Mouse (Mus musculus) spleen, adult 18-20 months (tissue): ENCODE data around the gene Ldhal6b.
"Not testable (repeated sequence)": the region's sequence is repeated elsewhere in the genome, so short reads cannot be mapped to it uniquely, and the experiment has no call there.

ENCODE experiments used
- DNase-seq, 2 experiments: peaks; one replicate each; pipeline ENCODE4 v3.0.0; 2022; ENCODE audit warnings: mixed read lengths in 2 of 2

Ldhal6b gene

DNA sequence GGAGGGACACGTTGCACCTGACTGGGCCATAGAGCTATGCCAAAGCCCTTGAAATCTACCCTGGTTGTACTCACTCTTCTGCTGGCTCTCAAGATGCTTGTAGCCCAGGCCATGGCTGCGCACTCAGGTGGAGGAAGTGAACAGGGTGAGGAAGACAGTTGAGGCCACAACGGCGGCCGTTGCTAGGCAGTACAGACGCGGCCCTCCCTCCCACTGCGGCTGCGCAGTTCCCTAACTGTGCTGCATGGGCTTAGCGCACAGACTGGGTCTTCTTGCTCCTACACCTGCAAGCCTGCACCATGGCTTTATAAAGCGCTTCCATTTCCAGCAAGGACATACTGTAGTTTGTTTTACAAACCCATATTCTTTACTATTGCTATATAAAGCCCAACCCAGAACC lies at the start of gene Ldhal6b:
TSS of gene Ldhal6b (minus strand) at position 223 of the 400 bp plus-strand sequence.
- DNase-seq: no peak

DNA sequence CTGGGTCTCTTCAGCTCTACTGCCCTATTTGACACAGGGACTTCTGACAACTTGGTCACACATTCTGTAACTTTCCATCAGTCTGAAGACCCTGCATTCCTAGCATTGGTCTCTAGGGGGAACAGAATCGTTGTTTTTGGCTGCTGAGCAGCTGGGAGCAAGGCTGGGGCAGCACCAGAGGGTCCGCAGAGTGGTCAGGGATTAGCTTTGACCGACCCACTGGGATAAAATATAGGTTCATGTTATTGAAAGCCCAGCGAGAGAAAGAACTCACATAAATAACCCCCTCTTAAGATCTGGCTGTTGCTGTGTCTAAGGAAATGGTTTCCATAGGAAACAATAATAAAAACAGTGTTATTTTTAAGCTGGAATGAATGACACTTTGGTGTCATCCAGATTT lies 48.6 kb upstream of the Ldhal6b start:
- DNase-seq: no peak

DNA sequence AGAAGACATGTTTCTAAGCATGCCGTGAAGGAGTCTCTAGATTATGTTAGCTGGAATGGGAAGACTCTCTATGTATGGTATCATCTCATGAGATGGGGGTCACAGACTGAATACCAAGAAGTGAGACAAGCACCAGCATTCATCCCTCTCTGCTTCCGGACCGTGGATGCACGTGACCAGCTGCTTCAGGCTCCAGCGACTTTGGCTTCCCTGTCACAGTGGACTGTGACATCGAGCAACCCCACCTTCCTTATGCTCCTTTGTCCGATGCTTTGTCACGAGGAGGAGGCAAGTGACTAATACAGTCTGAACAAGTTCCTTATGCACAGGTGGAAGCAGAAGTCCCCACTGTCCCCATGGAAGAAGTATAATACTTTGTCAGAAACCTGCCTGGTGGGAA lies 48.2 kb upstream of the Ldhal6b start:
- DNase-seq: no peak

DNA sequence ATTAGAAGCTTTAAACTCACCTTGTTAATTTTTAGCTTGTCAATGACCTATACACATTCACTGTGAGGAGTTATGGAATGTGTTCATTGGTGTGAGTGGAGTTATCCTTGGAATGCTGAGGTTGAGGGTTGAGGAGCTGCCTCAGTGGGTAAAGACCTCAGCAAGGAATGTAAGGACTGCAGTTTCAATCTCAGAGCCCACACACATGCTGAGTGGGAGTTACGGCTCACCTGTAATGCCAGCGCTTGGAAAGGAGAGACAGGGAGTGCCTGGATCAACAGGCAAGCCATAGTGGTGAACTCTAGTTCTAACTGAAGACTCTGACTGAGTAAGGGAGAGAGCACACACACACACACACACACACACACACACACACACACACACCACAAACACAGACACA lies 45.3 kb upstream of the Ldhal6b start:
- DNase-seq: no peak

DNA sequence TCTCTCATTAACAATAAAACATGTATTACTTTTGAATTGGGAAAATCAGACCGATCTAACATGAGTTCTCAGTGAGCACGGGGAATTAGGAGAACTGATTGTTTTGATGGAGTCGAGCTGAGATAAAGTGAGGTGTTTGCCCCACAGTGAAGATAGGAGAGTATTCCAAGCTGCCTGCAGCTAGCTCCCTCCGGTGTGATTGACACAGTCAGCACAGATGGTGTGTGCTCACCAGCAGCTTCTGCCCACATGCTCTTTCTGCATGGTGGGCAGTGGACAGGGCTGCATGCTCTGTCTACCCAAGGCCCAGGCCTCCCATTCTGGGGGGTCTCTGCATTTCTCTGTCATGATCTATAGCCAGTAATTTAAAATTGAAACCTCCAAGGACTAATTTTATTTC lies 35.1 kb upstream of the Ldhal6b start:
- DNase-seq: no peak

DNA sequence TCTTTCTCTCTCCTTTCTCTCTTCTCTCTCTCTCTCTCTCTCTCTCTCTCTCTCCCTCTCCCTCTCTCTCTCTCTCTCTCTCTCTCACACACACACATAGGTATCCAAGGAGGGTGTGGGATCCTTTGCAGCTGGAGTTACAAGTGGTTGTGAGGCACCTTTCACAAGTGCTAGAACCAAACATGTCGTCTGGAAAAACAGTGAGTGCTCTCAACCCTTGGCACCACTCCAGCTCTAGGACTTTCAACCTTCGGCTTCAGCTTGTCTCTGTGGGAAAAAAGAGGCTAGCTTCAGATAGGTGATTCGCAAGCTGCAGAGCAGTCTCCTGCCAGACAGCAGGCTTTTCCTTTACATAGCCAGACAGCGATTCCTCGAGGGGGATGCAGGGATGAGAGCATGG lies 25.2 kb upstream of the Ldhal6b start:
- DNase-seq: no peak

DNA sequence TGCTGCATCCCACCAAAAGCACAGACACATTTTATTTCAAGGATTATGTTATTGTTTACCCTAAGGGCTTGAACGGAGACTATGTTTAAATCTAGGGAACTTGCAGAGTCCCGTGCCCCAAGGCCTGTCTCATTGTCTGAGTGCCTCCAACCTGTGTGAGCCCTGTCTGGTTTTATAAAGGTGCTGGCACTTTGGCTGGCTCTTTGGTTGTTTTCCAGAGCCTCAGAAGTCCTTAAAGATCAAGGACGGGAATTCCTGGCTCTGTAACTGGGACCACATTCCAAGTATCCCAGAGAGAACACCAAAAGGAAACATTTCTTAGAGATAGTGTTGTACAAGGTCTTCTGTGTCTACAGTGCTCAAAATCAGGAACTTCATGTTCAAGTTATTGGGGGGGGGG lies 24.7 kb upstream of the Ldhal6b start:
- no peak for DNase-seq

DNA sequence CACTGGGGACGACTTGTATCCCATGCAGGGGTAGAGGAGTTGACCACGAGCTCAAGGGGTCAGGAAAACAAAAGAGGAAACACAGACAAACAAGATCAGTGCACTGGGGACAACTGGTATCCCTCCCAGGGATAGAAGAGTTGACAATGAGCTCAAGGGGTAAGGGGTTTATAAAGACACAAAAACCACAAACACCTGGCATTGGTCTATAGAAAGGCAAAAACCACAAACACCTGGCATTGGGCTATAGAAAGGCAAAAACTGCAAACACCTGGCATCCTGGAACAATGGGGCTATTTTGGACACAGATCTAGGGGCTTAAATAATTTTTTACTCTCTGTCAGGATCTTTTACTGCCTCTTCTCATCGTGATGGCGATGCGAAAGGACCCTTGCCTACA lies 23.8 kb upstream of the Ldhal6b start:
- DNase-seq: not testable (repeated sequence)

DNA sequence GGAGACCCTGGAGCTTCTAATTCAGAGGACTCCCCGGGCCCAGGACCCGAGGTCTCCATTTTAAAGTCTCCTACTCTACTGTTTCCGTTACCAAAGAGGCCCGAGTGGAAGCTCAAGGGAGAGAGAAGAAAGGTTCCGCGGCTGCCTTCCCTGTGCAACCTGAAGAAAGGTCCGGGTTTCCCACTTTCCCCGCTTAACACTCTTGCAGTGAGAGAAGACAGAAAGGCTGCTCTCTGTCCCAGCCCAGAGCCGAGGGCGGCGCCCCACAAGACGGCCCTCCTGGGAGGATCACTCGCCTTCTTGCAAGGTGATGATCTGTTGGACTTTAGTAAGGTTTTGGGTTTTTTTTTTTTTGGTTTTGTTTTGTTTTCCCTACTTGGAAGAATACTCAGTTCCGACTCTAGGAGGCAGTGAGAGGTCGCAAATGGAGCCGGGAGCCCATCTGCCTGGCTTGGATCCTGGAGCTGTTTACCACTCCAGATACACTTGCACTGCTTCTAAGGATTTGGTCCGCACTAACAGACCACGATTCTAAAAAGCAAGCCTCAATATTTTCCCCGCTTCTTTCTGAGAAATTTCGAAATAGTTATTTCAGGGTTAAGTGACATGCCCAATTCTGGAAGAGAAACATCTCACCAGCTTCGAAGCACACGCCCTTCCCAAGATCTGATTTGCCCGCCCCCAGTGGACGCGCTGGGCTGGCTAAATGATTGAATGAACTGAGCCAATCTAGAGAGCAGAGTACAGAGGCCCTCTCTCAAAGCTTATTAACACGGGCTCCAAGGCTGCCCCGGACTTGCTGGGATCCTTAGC lies 21.8 kb upstream of the Ldhal6b start, which contains the start of gene Tmem242:
TSS of gene Tmem242 (minus strand) at position 101 of the 813 bp plus-strand sequence.
- peak; percentile 60 to 81 for DNase-seq

DNA sequence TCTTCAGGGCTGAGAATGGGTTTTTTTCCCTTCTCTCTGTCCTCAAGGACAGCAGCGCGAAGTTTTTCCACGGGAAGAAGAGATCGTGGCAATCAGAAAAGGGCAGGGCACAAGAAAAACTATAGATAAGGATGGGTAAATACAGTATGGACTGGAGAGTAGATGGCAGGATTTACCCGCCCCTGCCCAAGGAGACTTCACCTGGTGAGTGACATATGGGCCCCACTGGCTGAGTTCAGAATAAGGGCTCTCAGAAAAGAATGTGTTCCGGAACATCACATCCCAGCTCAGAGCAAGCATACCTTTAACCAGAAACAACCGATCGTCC lies 21.2 kb upstream of the Ldhal6b start:
- DNase-seq: no peak

DNA sequence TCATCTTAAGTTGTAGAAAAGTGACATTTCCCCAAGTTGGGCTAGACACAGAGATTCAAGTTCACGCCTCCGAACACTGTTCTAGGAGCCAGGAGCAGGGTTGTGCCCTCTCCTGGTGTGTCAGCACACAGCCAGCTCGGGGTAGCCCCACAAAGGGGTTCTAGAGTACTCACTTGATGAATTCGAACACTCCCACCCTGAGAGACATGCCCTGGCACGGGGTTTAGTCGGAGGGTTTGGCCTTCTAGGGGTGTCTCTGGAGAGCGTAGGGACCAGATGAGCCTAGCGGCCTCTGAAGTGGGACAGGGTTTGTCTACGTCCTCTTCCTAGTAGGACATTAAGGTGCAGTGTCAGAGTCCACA lies 11.2 kb upstream of the Ldhal6b start:
- no peak for DNase-seq

DNA sequence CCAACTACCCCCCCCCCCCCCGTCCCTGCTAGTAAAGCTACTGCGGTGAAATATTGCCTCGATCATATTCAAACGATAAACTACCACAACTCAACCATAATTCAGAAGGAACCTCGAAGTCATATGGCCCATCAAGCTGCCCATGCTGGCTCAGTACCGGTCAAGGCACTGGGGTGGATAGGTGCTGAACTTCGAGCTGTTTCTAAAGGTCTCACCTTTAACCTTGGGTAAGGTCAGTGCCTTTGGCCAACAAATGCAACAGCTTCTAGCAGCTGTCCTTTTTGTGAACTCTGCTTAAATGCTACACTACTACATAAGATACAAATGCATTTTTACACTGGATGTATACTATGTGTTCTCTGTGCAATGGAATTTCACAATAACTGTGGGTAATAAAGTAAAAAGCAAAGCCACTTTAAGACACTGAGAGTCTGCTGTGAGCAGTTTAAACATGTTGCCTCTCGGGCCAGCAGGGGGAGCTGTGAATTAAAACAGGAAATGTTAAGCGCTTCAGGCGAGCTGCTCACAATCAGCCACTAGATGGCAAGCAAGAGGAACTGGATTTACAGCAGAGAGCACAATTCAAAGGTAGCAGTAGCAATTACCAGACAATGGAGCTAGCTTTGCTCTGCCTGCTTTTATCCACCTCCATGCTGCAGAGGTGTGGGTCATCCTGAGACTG lies 10.7 kb upstream of the Ldhal6b start:
- peak; percentile 73 to 93 for DNase-seq

DNA sequence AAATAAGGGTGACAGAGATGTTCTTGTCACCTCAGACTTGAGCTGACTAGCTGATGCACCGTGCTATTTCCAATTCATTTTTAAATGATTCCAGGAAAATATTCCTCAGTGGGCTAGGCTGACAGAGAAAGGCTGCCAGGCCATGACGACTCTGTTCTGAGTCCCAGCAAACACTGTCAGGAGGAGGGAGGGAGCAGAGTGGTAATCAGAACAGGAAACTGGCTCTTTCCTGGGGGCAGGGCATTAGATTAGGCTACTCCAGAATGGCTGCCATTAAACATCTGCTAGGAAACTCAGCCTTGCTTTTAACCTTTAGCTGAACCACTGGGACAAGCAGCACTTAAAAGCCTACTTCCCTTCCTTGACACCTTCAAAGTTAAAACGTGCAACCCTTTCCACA lies 6.6 kb upstream of the Ldhal6b start:
- no peak for DNase-seq

DNA sequence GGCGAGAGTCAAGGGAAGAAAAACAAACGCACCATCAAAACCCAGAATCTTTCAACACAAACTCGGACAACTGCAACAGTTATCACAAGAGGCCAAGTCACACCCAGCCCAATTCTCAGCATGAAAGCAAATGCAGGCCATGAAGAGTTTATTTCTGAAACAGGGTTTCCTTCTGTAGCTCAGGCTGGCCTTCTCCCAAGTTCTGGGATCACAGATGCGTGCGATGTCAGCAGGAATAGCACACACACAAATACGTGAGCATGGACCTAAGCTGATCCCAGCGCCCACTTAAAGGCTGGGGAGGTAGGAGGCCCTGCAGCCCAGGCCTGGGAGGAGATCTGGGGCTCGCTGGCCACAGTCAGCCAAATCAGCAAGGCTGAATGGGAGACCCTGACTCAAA lies 5.6 kb upstream of the Ldhal6b start:
- no peak for DNase-seq

DNA sequence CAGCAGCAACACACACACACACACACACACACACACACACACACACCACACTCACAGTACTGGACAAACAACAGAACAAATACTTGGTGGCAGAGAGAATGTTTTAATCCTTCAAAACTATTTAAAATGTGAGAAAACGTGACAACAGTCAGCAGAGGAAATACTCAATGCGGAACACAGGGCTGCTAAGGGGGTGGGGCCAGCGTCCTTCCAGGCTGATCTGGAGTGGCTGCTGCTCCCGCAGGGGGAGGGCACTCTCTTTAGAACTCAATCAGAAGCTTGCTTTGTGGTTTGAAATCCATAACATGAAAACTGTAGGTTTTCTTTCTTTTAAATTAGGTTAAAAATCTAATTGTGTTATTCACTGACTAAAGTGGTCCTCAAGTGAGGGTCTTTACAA lies 3.3 kb upstream of the Ldhal6b start:
- no peak for DNase-seq

DNA sequence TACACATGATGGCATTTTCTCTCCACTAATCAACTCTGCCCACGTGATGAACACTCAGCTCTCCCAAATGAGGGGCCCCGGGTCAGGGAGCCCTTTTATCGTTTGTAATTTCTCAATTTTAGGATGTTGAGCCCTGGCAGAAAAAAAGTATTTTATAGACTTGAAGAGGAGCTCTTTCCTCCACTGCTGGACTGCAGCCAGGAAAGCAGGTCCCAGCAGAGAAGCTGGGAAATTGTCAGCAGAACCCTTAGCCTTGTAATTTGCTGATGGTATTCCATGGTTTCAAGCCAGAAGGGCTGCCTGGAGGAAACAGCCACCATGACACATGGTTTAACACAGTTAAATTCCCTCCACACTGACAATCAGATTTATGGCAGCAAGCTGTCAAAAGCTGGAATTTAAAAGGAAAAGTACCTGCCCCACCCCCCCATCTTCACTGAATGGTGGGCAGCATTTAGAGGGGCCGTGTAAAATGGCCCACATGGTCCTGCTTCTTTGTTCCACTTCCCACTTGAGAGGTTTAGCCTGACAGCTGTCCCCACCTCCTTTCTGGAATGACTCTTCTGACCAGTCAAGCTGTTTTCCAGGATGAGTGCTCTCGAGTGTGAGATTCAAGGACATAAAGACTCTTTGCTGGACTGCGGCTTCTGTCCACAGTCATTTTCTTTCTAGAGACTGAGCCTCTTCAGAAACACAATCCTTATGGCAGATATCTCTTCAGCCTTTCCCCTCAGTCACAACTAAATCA lies 1.4 kb upstream of the Ldhal6b start:
- no peak for DNase-seq

DNA sequence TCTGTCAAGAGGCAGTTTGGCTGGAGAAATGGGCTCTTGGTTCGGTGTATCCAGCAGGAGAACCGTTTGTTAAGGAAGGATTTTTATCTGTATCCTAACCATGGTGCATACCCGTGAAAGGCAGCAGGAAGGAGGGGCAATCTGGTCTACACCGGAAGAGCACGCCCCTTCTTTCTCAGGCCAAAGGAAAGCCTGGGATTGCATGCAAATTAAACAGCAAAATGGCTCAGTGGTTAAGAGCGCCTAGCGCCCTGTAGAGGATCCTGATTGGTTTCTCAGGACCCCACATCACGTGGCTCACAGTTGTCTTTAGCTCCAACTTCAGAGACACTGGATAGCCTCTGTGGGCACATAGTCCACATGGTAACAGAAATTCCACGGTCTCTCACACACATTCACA lies 489 bp upstream of the Ldhal6b start:
- DNase-seq: no peak

DNA sequence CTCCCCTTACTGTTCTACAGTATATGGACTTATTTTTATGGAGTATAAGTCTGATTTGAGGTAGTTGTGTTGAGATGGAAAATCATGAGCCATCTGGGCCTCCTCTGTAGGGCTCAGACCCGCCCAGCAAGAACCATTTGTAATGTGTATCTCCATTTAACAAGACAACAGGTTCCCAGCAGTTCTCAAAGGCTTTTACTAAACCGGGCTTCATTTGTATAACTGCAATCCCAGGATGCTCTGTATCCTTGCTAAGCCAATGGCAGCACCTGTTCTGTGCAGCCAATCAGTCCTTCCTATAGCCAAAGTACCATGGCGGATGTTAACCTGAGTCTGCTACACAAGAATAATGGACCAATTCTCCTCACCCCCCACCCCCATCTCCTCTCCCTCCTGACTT lies 2.0 kb downstream of the Ldhal6b start:
- no peak for DNase-seq

DNA sequence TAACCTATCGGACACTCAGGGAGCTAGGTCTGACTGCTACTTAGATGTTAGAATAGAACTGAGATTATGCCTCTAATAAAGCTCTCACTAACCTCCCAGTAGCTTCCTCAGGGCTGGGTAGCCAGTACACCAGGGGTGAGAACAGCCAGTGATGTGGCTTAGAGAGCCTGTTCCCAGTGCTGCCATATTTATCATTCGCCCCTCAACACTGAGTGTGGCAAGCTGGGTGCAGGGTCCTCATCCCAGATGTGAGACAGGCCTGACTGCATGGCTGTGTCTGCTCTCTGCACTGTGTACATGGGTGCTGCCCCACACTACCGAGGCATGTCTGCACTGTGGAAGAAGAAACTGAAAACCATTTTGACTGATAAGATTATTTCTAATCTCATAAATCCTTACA lies 4.5 kb downstream of the Ldhal6b start:
- DNase-seq: no peak

DNA sequence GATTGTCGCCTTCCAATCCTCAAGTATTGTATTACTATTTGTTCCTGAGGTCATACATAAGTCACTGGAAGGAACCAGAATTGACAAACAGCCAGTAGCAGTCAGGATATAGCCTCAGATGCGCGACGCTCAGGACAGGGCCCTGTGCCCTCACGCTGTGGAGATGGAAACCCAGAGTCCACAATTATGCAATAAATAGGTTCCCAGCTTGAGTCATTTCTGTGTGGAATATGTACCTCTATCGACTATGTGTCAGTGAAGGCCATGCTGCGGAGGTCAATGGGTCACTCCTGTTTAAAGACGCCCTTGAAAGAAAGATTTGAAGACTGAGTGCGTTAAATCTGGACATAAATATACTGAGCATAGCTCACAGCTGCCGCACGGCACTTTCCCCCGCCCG lies 5.2 kb downstream of the Ldhal6b start:
- DNase-seq: no peak

DNA sequence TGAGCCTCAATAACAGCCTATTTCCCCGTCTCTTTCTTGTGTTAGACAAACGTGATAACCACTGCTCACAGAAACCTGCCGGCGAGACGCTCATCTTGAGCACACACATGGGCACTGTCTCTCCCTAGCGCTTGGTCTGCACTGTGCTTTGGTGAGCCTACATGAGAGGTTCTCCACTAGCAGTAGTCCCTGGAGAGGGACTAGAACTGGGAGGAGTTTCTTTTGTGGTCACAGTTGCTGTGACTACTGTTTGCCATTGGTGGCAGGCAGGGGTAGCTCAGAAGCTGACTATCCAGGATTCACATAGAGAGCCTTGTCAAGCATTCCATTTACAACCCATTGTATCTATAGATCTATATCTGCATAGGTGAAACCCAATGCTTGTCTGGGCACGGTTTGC lies 5.8 kb downstream of the Ldhal6b start:
- no peak for DNase-seq

DNA sequence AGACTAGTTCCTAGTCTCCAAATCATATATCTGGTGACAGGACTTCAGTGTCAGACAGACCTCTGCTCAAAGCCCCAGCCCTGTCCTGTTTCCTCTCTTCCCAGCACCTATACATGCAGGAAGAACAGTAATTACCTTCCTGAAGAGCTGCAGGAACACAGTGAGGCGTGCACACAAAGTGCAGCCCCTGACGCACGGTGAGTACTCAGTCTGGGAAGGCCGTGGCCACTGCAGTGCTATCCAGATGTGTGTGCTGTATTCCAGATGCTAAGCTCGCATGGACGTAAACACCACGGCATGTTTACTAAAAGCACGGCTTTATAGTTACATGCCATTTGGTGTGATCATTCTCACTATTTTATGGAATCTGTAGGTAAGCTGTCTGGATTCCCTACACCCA lies 6.3 kb downstream of the Ldhal6b start:
- DNase-seq: no peak

DNA sequence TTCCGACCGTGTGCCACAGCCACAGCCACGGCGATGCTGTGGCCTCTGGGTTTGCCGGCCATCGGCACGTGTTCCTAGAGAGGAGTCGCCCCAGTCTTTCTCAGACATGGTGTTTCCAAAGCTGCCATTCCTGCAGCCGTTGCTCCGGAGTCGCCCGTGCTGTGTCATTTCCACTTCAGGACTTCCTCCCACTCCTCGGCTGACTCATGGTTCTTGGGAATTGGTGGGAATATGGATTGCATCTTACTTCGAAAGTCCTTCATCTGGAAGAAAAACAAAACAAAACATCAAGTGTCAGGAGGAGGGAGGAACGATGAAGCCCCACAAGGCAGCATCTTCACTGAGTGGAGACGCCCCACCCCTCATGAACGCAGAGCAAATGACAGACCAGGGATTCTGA lies 7.4 kb downstream of the Ldhal6b start:
- no peak for DNase-seq

DNA sequence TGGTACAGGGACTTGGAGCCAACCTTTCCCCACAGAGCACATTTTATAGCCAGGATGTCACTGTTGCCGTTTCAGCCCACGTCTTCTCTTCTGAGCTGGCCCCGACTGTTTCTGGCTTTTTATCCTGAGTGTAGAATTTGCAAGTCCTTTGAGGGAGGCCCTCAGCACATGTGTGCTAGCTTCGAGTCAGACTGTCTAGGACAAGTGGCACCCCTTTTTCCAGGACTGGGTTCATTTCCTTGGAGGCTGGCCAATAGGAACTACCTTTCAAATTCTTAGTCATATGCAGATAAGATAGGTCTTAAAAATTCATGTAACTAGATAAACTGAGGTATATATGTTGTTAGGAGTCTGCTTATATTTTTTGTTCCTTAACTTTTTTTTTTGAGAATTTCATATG lies 8.2 kb downstream of the Ldhal6b start:
- DNase-seq: no peak
